Mouse (Mus musculus) kidney, postnatal 25 days (tissue): ENCODE measurements around the gene Hip1r.
A peak's percentile ranks its signal among the peaks of the same experiment; 100 is the strongest.

Experiments used
- DNase-seq, 2 experiments: peaks; one replicate each; pipeline ENCODE4 v3.0.0; 2021; ENCODE audit warnings: mixed read lengths in 2 of 2

Gene Hip1r

GRCm38 (mm10) chr5:123974616-123975111 lies 1.2 kb downstream of the Hip1r start:
- no peak for DNase-seq

GRCm38 (mm10) chr5:123975668-123976180 lies 2.3 kb downstream of the Hip1r start:
- peak; percentile 53 to 67 for DNase-seq

DNA sequence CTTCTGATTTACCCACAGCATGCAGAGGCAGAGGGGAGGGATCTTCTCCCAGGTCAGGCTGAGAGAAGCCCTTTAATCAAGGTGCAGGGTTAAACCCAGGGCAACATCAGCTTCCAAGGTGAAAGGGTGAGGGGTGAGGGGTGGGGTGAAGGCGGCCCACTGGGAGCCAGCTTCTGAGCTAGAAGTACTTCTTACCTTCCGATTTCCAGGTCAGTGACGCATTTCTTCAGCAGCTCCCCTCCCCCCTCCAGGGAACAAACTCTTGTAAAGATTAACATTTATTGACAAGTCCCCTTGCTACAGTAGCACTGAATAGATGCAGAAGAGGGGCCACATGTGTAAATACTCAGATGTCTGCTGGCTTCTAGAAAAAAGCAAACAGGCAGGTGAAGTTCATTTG lies 3.8 kb downstream of the Hip1r start:
- DNase-seq, result no peak

- DNase-seq, result no peak
These were observed 4.7 kb downstream of the Hip1r start for GRCm38 (mm10) chr5:123978131-123978530.

- DNase-seq, result peak in 1 of 2 experiments; percentile 55
These were observed 6.0 kb downstream of the Hip1r start for GRCm38 (mm10) chr5:123979221-123979979.

DNA sequence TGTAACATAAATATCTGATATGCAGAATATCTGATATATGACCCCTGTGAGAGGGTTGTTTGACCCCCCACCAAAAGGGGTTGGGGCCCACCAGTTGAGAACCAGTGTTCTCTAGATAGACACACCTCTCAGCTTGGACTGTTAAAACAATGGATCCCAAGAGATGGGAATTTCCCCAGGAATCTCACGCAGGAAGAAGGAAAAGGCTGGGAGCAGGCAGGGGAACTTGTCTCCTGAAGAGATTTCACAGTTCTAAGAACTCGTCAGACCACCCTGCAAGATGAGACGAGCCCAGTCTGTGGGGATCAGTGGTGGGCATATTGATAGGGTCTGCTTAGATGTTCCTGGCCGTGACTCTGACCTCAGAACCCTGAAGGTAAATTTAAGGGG lies 6.5 kb downstream of the Hip1r start:
- DNase-seq, result no peak

DNA sequence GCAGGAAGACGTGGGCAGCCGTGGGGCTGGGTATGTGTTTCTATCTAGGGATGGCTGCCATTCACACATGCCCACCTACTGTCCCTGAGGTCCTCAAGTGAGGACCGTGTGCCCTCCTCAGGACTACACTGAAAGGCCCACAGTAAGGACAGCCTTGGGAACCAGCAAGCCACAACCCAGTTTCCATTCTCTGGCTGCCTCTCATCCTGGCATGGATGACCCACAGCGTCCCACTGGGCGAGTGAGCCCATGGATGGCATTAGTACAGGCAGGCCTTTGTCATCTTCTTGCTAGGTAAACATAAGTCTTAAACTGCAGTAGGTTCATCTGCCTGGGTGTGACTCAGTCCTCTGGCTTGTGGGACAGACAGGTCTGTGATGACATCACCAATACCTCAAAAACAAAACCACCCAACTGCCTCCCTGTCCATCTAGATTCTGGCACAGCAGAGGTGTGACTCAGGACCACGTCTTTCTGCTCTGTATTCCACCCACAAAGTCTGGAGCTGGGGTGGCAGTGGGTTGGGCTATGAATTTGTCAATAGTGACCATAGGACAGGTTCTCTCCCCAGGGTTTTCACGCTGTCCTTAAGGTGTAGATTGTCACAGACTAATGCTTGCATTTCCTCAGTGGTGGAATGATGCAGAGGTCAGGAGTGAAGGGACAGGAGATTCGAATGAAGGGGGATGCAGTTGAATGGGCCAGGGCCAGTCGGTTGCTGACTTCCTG lies 7.3 kb downstream of the Hip1r start:
- DNase-seq, result no peak

- DNase-seq, result no peak
These were observed 7.8 kb downstream of the Hip1r start for GRCm38 (mm10) chr5:123981250-123981554.

- DNase-seq, result no peak
These were observed 9.4 kb downstream of the Hip1r start for GRCm38 (mm10) chr5:123982838-123983237.

DNA sequence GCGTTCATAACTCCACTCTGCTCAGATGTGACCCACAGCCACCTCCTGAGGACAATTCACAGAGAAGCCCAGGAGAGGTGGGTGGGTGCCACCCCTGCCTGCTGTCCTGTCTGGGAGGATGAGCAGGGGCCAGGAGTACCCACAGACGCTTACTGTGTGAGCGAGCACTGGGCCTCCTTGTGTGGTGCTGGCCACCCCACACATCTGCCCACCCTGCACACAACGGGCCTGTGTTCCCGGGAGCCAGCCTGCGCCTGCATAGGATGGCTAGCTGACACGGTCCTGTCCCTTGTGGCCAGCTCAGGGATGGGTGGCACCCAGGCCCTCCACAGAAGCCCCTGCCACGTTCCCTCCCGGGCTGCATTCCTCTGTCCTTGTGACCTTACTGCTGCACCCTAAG lies 12.0 kb downstream of the Hip1r start:
- DNase-seq, result no peak

GRCm38 (mm10) chr5:123986925-123987324 lies 13.5 kb downstream of the Hip1r start:
- no peak for DNase-seq

GRCm38 (mm10) chr5:123987511-123987910 lies 14.1 kb downstream of the Hip1r start:
- DNase-seq, result no peak

DNA sequence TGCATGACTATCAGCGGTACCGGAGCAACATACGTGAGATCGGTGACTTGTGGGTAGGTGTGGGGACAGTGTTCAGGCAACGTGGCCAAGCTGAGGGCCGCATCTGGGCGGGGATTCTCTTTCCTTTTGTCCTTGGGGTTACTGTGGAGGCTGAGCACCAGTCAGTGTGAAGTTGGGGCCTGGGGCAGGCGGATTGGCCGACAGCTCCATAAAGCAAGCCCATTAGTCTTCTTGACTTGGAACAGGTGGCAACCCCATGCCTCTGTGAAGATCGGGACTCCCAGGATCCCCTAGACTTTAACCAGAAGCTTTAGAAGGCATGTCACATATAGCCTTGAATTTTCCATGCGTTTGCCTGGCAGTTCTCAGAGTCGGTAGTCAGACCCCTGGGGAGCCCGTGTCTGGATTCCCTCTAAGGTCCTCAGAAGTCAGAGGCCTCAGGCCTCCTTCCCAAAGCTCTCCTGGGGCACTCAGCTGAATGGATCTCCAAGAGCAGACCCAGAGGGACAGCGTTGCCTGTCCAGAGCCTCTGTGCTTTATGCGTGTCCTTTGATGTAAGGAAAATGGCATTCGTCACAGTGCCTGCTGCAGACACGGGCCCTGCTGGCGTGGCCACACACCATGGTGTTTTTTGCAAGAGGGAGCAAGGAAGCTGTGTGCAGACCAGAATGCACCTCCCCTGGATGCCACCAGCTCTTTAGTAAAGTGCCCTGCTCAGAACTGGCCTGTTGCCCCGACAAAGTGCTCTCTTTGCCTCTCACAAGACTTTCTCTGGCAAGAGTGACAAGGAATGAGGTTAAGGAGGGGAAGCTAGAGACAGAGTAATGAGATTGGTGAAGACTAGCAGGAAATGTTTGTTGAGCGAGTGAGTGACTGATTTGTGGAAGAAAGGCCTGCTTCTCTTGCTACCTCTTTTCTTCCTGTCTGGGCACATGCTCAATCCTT lies 16.8 kb downstream of the Hip1r start:
- DNase-seq, result no peak

GRCm38 (mm10) chr5:123991321-123991720 lies 17.9 kb downstream of the Hip1r start:
- DNase-seq, result no peak

GRCm38 (mm10) chr5:123992193-123992637 lies 18.8 kb downstream of the Hip1r start:
- peak; percentile 60 to 84 for DNase-seq

DNA sequence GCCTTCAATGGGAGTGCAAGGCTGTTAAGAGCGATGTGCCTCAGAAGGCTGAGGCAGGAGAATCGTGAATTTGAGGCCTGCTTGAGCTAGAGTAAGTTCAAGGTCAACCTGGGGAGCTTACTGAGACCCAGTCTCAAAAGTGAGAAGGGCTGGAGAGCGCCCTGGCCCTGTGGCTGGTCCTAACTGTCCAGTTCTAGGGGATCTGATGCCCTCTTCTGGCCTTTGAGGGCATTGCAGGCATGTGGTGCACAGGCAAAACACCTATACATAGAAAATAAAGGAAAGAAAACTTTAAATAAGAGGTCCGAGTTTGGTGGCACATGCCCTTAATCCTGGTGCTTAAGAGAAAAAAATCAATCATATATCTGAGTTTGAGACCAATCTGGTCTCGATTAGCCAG lies 19.4 kb downstream of the Hip1r start:
- peak; percentile 87 to 96 for DNase-seq

DNA sequence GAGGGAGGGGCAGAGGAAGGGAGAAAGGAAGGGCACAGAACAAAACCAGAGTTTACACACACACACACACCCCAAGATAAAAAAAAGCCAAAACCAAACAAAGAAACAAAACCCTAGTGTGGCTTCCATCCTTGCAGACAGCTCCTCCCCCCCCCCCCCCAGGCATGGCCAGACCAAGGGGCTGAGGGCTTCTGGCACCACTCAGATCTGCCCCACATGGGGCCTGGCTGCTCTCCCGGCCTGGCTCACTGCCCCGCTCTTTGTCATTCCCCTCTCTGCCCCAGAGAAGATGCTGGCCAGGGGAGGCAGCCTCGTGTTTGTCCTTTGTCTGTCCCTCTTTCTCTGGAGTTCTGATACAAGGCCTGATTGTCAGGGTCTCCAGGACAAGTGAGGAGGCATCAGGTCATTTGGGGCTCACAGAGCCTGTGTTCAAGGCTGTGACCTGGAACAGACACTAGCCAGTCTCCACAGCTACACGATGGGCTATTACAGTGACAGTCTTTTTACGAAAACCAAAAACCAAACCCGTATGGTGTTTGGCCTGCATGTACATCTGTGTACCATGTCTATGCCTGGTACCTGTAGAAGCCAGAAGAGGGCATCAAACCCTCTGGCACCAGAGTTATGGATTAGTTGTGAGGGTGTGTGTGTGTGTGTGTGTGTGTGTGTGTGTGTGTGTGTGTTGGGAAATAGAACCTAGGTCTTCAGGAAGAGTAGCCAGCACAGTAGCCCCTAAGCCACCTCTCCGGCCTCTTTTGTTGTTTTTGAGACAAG lies 20.0 kb downstream of the Hip1r start:
- peak in 1 of 2 experiments; percentile 29 for DNase-seq

DNA sequence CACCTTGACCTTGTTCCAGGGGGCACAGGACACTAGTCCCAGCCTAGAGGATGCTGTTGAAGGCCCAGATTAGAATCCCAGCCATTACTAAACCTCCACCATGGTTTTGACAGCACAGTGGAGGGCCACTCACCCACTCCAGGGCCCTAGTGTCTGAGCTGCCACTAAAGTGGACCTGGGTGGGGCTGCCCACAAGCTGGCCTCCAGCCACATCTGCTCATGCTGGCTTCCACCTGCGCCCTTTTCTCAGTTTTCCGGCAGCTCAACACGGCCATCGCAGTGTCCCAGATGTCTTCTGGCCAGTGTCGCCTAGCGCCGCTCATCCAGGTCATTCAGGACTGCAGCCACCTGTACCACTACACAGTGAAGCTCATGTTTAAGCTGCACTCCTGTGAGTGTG lies 21.0 kb downstream of the Hip1r start:
- peak in 1 of 2 experiments; percentile 35 for DNase-seq

GRCm38 (mm10) chr5:123995388-123995787 lies 22.0 kb downstream of the Hip1r start:
- no peak for DNase-seq

DNA sequence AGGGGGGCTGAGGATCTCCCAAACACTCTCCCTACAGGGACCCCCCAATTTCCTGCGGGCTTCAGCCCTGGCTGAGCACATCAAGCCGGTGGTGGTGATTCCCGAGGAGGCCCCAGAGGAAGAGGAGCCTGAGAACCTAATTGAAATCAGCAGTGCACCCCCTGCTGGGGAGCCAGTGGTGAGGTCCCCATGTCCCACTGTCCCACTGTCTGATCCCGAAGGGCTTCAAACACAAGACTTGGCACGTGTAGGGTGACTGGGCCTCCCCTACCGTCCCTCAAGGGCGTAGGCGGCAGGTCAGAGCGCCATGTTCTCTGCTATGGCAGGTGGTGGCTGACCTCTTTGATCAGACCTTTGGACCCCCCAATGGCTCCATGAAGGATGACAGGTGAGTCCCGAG lies 22.8 kb downstream of the Hip1r start:
- DNase-seq, result peak; percentile 45 to 62

DNA sequence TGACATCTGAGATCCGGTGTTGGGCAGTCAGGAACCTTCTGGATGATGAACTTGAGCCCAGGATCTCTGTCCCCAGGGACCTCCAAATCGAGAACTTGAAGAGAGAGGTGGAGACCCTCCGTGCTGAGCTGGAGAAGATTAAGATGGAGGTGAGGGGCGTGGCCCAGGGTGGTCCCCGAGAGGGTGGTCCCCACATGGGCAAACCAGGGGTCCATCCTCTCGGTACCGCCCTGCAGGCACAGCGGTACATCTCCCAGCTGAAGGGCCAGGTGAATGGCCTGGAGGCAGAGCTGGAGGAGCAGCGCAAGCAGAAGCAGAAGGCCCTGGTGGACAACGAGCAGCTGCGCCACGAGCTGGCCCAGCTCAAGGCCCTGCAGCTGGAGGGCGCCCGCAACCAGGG lies 23.3 kb downstream of the Hip1r start:
- DNase-seq, result no peak

- no peak for DNase-seq
These were observed 23.9 kb downstream of the Hip1r start for GRCm38 (mm10) chr5:123997211-123997751.
